Mouse (Mus musculus): ENCODE measurements around the gene Lgals12. TPM values are rescaled to one million over a fixed set of nuclear protein-coding genes. Genes with fewer than 3 reads are reported as not detected.

Lgals12 gene
- total RNA-seq, 1 experiment from 2014 or later, result not detected

DNA sequence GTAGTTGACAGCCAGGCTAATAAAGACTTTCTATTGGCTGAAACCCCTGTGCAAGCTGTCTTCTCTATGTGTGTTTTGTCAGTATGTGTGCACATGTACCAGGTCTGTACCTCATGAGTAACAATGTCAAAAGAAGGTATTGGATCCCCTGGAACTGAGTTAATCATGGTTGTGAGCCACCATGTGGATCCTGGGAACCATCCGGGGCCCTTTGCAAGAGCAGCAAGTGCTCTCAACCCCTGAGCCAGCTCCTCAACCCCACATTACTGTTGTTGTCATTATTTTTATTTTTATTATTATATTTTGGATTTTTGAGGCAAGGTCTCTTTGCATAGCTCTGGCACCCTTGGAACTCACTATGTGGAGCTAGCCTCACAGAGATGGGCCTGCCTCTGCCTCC, 50.4 kb downstream of the Lgals12 start:
- ATAC-seq (replicated peaks in 1 of 2; ENCODE audit: insufficient read depth in 1 of 2, low FRiP score in 2 of 2, low TSS enrichment in 1 of 2, low read depth in 1 of 2, poor library complexity in 2 of 2, severe bottlenecking in 2 of 2), result no peak

- no peak for ATAC-seq (replicated peaks in 1 of 2; ENCODE audit: insufficient read depth in 1 of 2, low FRiP score in 2 of 2, low TSS enrichment in 1 of 2, low read depth in 1 of 2, poor library complexity in 2 of 2, severe bottlenecking in 2 of 2)
Measured at GRCm38 (mm10) chr19:7554881-7555280, 52.1 kb downstream of the Lgals12 start.

GRCm38 (mm10) chr19:7553441-7553840, 53.6 kb downstream of the Lgals12 start:
- ATAC-seq (replicated peaks in 1 of 2; ENCODE audit: insufficient read depth in 1 of 2, low FRiP score in 2 of 2, low TSS enrichment in 1 of 2, low read depth in 1 of 2, poor library complexity in 2 of 2, severe bottlenecking in 2 of 2), result no peak

DNA sequence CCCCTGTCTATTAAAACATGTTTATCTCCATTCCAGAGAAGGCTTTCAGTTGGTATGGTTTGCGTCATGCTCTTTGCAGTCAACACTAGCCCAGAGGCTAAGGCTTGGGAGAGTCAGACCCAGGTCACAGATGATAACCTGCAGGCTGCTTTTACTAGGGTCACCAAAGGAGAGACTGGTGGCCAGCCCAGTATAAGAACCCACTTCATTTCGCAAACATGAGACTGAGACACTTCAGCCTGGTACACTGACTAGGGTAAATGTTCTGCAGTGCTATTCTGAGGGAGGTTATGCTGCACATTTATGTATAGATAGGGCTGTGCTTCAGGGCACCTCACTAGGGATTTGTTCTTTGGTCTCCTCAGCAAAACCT, 54.7 kb downstream of the Lgals12 start:
- ATAC-seq (replicated peaks in 1 of 2; ENCODE audit: insufficient read depth in 1 of 2, low FRiP score in 2 of 2, low TSS enrichment in 1 of 2, low read depth in 1 of 2, poor library complexity in 2 of 2, severe bottlenecking in 2 of 2), result no peak

DNA sequence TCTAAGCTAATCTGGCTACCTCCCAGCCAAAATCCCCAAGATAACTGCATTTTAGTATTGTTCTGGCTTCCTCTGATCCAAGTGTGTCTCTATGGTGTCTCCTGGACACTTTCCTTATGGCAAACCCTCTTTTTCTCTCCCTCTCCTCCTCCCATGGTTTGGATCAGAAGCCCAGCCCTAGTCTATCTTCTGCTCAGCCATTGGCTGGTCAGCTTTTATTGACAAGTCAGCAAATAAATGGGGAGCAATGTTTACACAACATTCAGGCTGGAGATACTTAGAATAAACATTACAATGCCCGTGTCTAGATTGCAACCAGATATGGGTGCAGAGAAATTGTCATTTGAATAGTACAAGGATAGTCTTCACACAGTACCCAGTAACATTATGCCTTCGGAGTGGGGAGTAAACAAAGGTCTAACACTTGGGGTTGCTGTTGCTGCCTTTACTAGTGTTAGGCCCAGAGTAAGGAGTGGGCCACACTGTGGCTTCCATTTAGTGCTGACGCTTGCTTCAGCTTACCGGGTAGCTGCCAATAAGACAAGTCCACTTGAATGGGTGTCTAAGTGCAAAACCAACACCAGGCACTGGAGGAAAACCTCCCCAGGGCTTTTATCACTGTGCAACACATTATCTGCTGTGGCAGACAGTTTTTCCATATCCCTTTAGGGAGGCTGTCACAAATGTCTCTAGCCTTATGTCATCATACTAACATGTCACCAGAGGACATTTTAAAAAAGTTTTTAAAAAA, 55.3 kb downstream of the Lgals12 start:
- no peak; a peak in 1 of 4 replicates for ATAC-seq (replicated peaks in 1 of 2; ENCODE audit: insufficient read depth in 1 of 2, low FRiP score in 2 of 2, low TSS enrichment in 1 of 2, low read depth in 1 of 2, poor library complexity in 2 of 2, severe bottlenecking in 2 of 2)

DNA sequence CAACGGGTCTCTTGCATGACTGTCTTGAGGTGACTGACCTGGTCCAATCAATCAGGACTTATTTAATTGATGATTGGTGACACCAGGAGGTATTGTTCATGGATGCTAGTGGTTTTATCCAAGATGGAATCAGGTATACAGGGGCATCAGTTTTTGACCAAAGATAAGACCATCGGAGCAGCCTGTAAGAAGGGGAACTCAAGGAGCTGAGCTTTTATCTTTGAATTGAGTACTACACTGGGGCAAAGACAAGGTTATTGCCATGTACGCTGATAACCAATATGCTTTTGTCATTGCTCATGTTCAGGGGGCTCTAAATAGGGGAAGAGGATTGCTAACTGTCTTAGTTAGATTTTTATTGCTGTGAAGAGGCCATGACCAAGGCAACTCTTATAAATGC, 58.1 kb downstream of the Lgals12 start:
- no peak for ATAC-seq (replicated peaks in 1 of 2; ENCODE audit: insufficient read depth in 1 of 2, low FRiP score in 2 of 2, low TSS enrichment in 1 of 2, low read depth in 1 of 2, poor library complexity in 2 of 2, severe bottlenecking in 2 of 2)

Other genes starting within 250 kb of the Lgals12 start
- 12.7 and 22.3 TPM in 2 replicates for gene Spindoc, start 224.2 kb downstream of the Lgals12 start, total RNA-seq (2017)
- gene 2700081O15Rik, start 189.6 kb downstream of the Lgals12 start, total RNA-seq (2017), result 8.1 and 12.4 TPM in 2 replicates
- gene Rtn3, start 123.9 kb downstream of the Lgals12 start, total RNA-seq (2017), result 73.0 and 76.2 TPM in 2 replicates
- gene Atl3, start 113.2 kb downstream of the Lgals12 start, total RNA-seq (2017), result 83.7 and 88.9 TPM in 2 replicates
- 41.7 and 50.5 TPM in 2 replicates for gene Pla2g16, start 49.7 kb downstream of the Lgals12 start, total RNA-seq (2017)
- gene Hrasls5, start 5.3 kb upstream of the Lgals12 start, total RNA-seq (2017), result not detected in 2 replicates
- gene Slc22a19, start 104.1 kb upstream of the Lgals12 start, total RNA-seq (2017), result not detected in 2 replicates
- not detected in 2 replicates for gene Slc22a26, start 195.5 kb upstream of the Lgals12 start, total RNA-seq (2017)